Mouse (Mus musculus): ENCODE measurements around the gene Fgfr2. TPM values are rescaled to one million over a fixed set of nuclear protein-coding genes. Genes with fewer than 3 reads are reported as not detected.

Fgfr2 gene
- total RNA-seq, 4 experiments from 2014 or later, result 1.1 to 1.9 (median 1.4) TPM

- DNase-seq (ENCODE audit: low spot score), result no peak
Measured at GRCm38 (mm10) chr7:132888518-132889249, 234.5 kb downstream of the Fgfr2 start.

GRCm38 (mm10) chr7:132888052-132888451 lies 235.1 kb downstream of the Fgfr2 start:
- DNase-seq (ENCODE audit: low spot score), result no peak

GRCm38 (mm10) chr7:132887019-132887804 lies 235.9 kb downstream of the Fgfr2 start:
- DNase-seq (ENCODE audit: low spot score), result no peak

- no peak for DNase-seq (ENCODE audit: low spot score)
Measured at GRCm38 (mm10) chr7:132884031-132884430, 239.1 kb downstream of the Fgfr2 start.

GRCm38 (mm10) chr7:132882343-132882742 lies 240.8 kb downstream of the Fgfr2 start:
- DNase-seq (ENCODE audit: low spot score), result no peak

- DNase-seq (ENCODE audit: low spot score), result no peak
Measured at GRCm38 (mm10) chr7:132880276-132880675, 242.9 kb downstream of the Fgfr2 start.

- no peak for DNase-seq (ENCODE audit: low spot score)
Measured at GRCm38 (mm10) chr7:132875391-132876086, 247.6 kb downstream of the Fgfr2 start.

GRCm38 (mm10) chr7:132873043-132873442 lies 250.1 kb downstream of the Fgfr2 start:
- no peak for DNase-seq (ENCODE audit: low spot score)

GRCm38 (mm10) chr7:132866316-132866715 lies 256.8 kb downstream of the Fgfr2 start:
- no peak for DNase-seq (ENCODE audit: low spot score)

- DNase-seq (ENCODE audit: low spot score), result peak; percentile 93
Measured at GRCm38 (mm10) chr7:132859042-132859958, 263.9 kb downstream of the Fgfr2 start, which contains the start of gene Abraxas2. Gene Abraxas2, plus strand, starts transcription at chr7:132859225.

- no peak for DNase-seq (ENCODE audit: low spot score)
Measured at GRCm38 (mm10) chr7:132858043-132858608, 265.0 kb downstream of the Fgfr2 start.

- no peak for DNase-seq (ENCODE audit: low spot score)
Measured at GRCm38 (mm10) chr7:132856083-132856482, 267.1 kb downstream of the Fgfr2 start.

GRCm38 (mm10) chr7:132853946-132854345 lies 269.2 kb downstream of the Fgfr2 start:
- no peak for DNase-seq (ENCODE audit: low spot score)

- no peak for DNase-seq (ENCODE audit: low spot score)
Measured at GRCm38 (mm10) chr7:132853361-132853760, 269.8 kb downstream of the Fgfr2 start.

- DNase-seq (ENCODE audit: low spot score), result peak; percentile 77
Measured at GRCm38 (mm10) chr7:132852173-132852844, 270.8 kb downstream of the Fgfr2 start, which contains the start of gene Eef1akmt2. Gene Eef1akmt2, minus strand, starts transcription at chr7:132852673.

- no peak for DNase-seq (ENCODE audit: low spot score)
Measured at GRCm38 (mm10) chr7:132843152-132843551, 280.0 kb downstream of the Fgfr2 start.

GRCm38 (mm10) chr7:132842455-132842854 lies 280.7 kb downstream of the Fgfr2 start:
- DNase-seq (ENCODE audit: low spot score), result no peak

- no peak for DNase-seq (ENCODE audit: low spot score)
Measured at GRCm38 (mm10) chr7:132841287-132841686, 281.9 kb downstream of the Fgfr2 start.

- DNase-seq (ENCODE audit: low spot score), result no peak
Measured at GRCm38 (mm10) chr7:132830955-132831354, 292.2 kb downstream of the Fgfr2 start.
